Mouse (Mus musculus): Measurements from ENCODE around the gene Fbxl8.

DNA sequence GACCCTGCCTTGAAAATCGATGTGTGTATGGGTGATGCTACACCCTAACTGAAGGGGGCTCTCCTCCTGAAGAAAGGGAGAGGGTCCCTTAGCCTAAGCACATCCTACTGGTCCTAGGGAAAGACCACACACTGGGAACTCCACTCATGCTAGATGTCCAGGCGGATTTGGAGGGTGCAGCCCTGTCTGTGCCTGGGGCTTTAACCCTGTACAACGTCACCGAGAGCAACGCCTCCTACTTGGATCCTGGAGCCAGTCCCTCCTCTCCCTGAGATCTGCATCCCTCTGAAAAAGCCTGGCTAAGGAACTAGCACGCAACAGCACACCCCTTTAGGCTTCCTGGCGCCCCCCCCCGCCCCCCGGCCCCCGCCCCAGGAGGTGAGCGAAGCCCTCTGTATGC is 10.9 kb downstream of the Fbxl8 start:
- TF ChIP-seq GATA1 (IDR thresholded peaks at IDR 0.05; ENCODE audit: borderline replicate concordance, low read length), result no peak
- no peak for TF ChIP-seq FLI1 (IDR thresholded peaks at IDR 0.05; ENCODE audit: low read length)

Data from megakaryocyte, embryonic 14.5 days (primary cell).